Mouse (Mus musculus) heart, adult 2 months (tissue): Measurements from ENCODE around the gene Cmtm1. TPM values are rescaled to one million over a fixed set of nuclear protein-coding genes. Genes with fewer than 3 reads are reported as not detected.

Source experiments
- DNase-seq, 2 experiments: peaks; one replicate each; pipeline ENCODE4 v3.0.0; 2021
- H3K27ac ChIP-seq: fragments of 200-600 bp; 2 replicates; pipeline ENCODE4 v1.8.1; 2022
- H3K27me3 ChIP-seq: fragments of 200-500 bp; 2 replicates; pipeline ENCODE4 v1.6.1; 2012; ENCODE audit warnings: mild to moderate bottlenecking, low read length, inconsistent platforms, mixed read lengths; ENCODE audit not compliant: control insufficient read depth, insufficient read depth
- H3K36me3 ChIP-seq: fragments of 200-500 bp; 2 replicates; pipeline ENCODE4 v1.6.1; 2012; ENCODE audit warnings: low read length, inconsistent platforms; ENCODE audit not compliant: control insufficient read depth, insufficient read depth
- H3K4me1 ChIP-seq: fragments of 200-500 bp; 2 replicates; pipeline ENCODE4 v1.6.1; 2011; ENCODE audit warnings: low read length; ENCODE audit not compliant: control insufficient read depth, insufficient read depth
- H3K4me3 ChIP-seq: fragments of 200-600 bp; 2 replicates; pipeline ENCODE4 v1.8.1; 2022
- H3K79me2 ChIP-seq: fragments of 200-500 bp; replicated peaks from 2 replicates; pipeline ENCODE4 v1.6.1; 2012; ENCODE audit warnings: mild to moderate bottlenecking, inconsistent platforms, low read length, moderate library complexity, mixed read lengths; ENCODE audit not compliant: control insufficient read depth, insufficient read depth
- H3K9ac ChIP-seq: fragments of 200-500 bp; 2 replicates; pipeline ENCODE4 v1.6.1; 2012; ENCODE audit warnings: low read depth, mild to moderate bottlenecking, control low read depth, inconsistent platforms, low read length, mixed read lengths
- CTCF ChIP-seq: fragments of 200-600 bp; IDR thresholded peaks from 2 replicates; pipeline ENCODE4 v1.8.1; 2022; ENCODE audit warnings: antibody characterized with exemption, mild to moderate bottlenecking, moderate library complexity
- EP300 ChIP-seq: fragments of 200-500 bp; IDR thresholded peaks from 2 replicates; pipeline ENCODE4 v1.6.1; 2011; ENCODE audit warnings: low read depth, low read length, control low read depth; ENCODE audit not compliant: insufficient read depth
- POLR2A ChIP-seq: fragments of 200-500 bp; IDR thresholded peaks from 2 replicates; pipeline ENCODE4 v1.6.1; 2011; ENCODE audit warnings: mild to moderate bottlenecking, low read depth, low read length, control low read depth; ENCODE audit not compliant: insufficient read depth
- WGBS: fragments of 180-500 bp; shearing (Covaris S2); methylation state at CpG from one replicate; pipeline ENCODE4 v1.1.7; 2018; 5-methylcytosine and 5-hydroxymethylcytosine counted together
- intact Hi-C: fragments of 180-260 bp; cut with DNase I; formaldehyde crosslinking; loops from one replicate; pipeline ENCODE4 v1.15.1; 2025
- polyA plus RNA-seq: library from polyadenylated mRNA; depleted of rRNA; stranded (reverse); fragments of >200 nt; gene quantifications from 2 replicates; pipeline ENCODE4 v1.2.3, GENCODE M21; 2012
- total RNA-seq, 2 experiments: library from RNA; stranded (reverse); gene quantifications; 2 replicates each; pipeline ENCODE4 v1.2.3; 2021

Cmtm1 gene
- total and polyA plus RNA-seq, 3 experiments, result not detected

- Histone ChIP-seq H3K4me1 (no peaks in the 10 kb centered on the region), H3K27me3 (no peaks in the 10 kb centered on the region), H3K27ac (no peak overlapping the region), H3K9ac (no peak overlapping the region), H3K79me2 (no peaks in the 10 kb centered on the region), H3K36me3 (no peaks in the 10 kb centered on the region), H3K4me3 (no peak overlapping the region)
- 88% methylated on average over 3 of the region's 3 CpGs for whole genome bisulfite sequencing
- intact Hi-C loops, result loop anchor here (5.0 kb wide), 1 partner anchor 319 kb away; no protein-coding TSS in a partner anchor
- TF ChIP-seq EP300, result no peak
- TF ChIP-seq POLR2A, result no peak
- peak; percentile 49 for TF ChIP-seq CTCF
- no peak for DNase-seq
These were observed 56.9 kb downstream of the Cmtm1 start for GRCm38 (mm10) chr8:104253016-104253415.

- Histone ChIP-seq H3K36me3 (no peaks in the 10 kb centered on the region), H3K4me1 (peaks cover 6% of the 10 kb centered on the region), H3K27ac (no peak overlapping the region), H3K27me3 (no peaks in the 10 kb centered on the region), H3K79me2 (no peaks in the 10 kb centered on the region), H3K9ac (no peak overlapping the region), H3K4me3 (peak overlapping the region; percentile 82)
- no peak for DNase-seq
- TF ChIP-seq POLR2A (no peak), CTCF (no peak), EP300 (no peak)
- WGBS, result 2% methylated on average over 7 of the region's 7 CpGs
- intact Hi-C loops, result loop anchor here (5.0 kb wide), 1 partner anchor 321 kb away; no protein-coding TSS in a partner anchor
These were observed 58.5 kb downstream of the Cmtm1 start for GRCm38 (mm10) chr8:104251461-104251860.

- peak within 1 kb of the TSS; percentile 82 for H3K4me3 ChIP-seq
These were observed 59.2 kb downstream of the Cmtm1 start, which contains the start of gene Cklf for GRCm38 (mm10) chr8:104250439-104251367. Gene Cklf, plus strand, starts transcription at chr8:104250861.

GRCm38 (mm10) chr8:104249442-104249996 lies 60.4 kb downstream of the Cmtm1 start:
- H3K36me3 ChIP-seq, result no peaks in the 10 kb centered on the region
- peaks cover 6% of the 10 kb centered on the region for H3K4me1 ChIP-seq
- intact Hi-C loops, result loop anchor here (5.0 kb wide), 1 partner anchor 193 kb away; the partner anchor contains the start of gene Dync1li2
- no peak for DNase-seq
- TF ChIP-seq CTCF (no peak), POLR2A (no peak), EP300 (no peak)
- no peaks in the 10 kb centered on the region for H3K27me3 ChIP-seq
- WGBS, result 87% methylated on average over 7 of the region's 7 CpGs
- no peaks in the 10 kb centered on the region for H3K79me2 ChIP-seq
- H3K9ac ChIP-seq, result no peak overlapping the region
- no peak overlapping the region for H3K27ac ChIP-seq
- H3K4me3 ChIP-seq, result no peak overlapping the region

More at GRCm38 (mm10) chr8:104250439-104251367, 59.2 kb downstream of the Cmtm1 start, which contains the start of gene Cklf:
- intact Hi-C loops, result loop anchor here (5.0 kb wide), 1 partner anchor 322 kb away; no protein-coding TSS in a partner anchor
- no peaks in the 10 kb centered on the region for H3K36me3 ChIP-seq
- peaks cover 6% of the 10 kb centered on the region for H3K4me1 ChIP-seq
- WGBS, result 4% methylated on average over 41 of the region's 41 CpGs
- peak; percentile 91 for DNase-seq
- peak within 1 kb of the TSS; percentile 70 for H3K27ac ChIP-seq
- no peaks in the 10 kb centered on the region for H3K79me2 ChIP-seq
- no peaks in the 10 kb centered on the region for H3K27me3 ChIP-seq
- peak within 1 kb of the TSS; percentile 56 for H3K9ac ChIP-seq
- TF ChIP-seq POLR2A, result peak; percentile 83
- no peak for TF ChIP-seq EP300
- peak; percentile 60 for TF ChIP-seq CTCF

- intact Hi-C loops, result loop anchor here (1.0 to 5.0 kb wide), 2 partner anchors 93 to 194 kb away; partner anchors contain the start of gene Dync1li2
- under 1% methylated on average over 28 of the region's 28 CpGs for WGBS
These were observed 61.7 kb downstream of the Cmtm1 start, which contains the start of gene Tk2 for GRCm38 (mm10) chr8:104248276-104248675. Gene Tk2, minus strand, starts transcription at chr8:104248558.

More at GRCm38 (mm10) chr8:104248276-104248675, 61.7 kb downstream of the Cmtm1 start, which contains the start of gene Tk2:
- H3K27ac ChIP-seq, result peak within 1 kb of the TSS; percentile 94
- peak; percentile 83 to 85 for DNase-seq
- peak within 1 kb of the TSS; percentile 86 for H3K4me3 ChIP-seq
- H3K9ac ChIP-seq, result peak within 1 kb of the TSS; percentile 89
- H3K27me3 ChIP-seq, result no peaks in the 10 kb centered on the region
- TF ChIP-seq POLR2A (peak; percentile 79), EP300 (0 out of 2 replicates have a peak, but pooled peaks have one; percentile 28), CTCF (no peak)
- no peaks in the 10 kb centered on the region for H3K36me3 ChIP-seq
- no peaks in the 10 kb centered on the region for H3K79me2 ChIP-seq
- H3K4me1 ChIP-seq, result peaks cover 6% of the 10 kb centered on the region
